Mouse (Mus musculus) layer of hippocampus, adult 18-20 months (tissue): ENCODE measurements around the gene Tmem132d. TPM values are rescaled to one million over a fixed set of nuclear protein-coding genes. Genes with fewer than 3 reads are reported as not detected.
"Not testable (repeated sequence)": the region's sequence is repeated elsewhere in the genome, so short reads cannot be mapped to it uniquely, and the experiment has no call there.

ENCODE experiments used
- DNase-seq, 2 experiments: peaks; one replicate each; pipeline ENCODE4 v3.0.0; 2022; ENCODE audit warnings: low spot score in 2 of 2
- total RNA-seq, 2 experiments: library from RNA; stranded (reverse); gene quantifications; 2 replicates each; pipeline ENCODE4 v1.2.3; 2021

Gene Tmem132d
- total RNA-seq, 2 experiments from 2014 or later: 20.0 to 20.1 TPM

GRCm38 (mm10) chr5:128102556-128102955 lies 330.3 kb downstream of the Tmem132d start:
- DNase-seq: no peak

- DNase-seq: no peak
Measured at GRCm38 (mm10) chr5:128100331-128100730, 332.5 kb downstream of the Tmem132d start.

- no peak for DNase-seq
Measured at GRCm38 (mm10) chr5:128099439-128099838, 333.4 kb downstream of the Tmem132d start.

DNA sequence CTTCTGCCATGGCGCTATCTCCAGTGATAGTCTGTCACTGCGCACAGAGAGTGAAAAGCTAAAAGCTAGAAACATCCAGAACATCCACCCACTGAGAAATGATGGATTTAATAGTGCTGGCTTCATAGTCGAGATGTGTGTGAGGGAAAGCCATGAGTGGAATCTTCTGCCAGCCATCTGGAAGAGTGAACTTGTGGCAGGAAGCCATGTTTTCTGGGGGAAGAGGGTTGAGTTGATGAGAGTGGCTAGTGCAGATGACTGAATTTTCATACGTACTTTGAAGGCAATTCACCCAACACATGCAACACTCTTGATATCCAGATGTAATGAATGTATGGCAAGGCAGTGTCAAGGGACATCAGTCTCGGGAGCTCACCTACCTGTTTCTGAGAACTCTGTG lies 342.3 kb downstream of the Tmem132d start:
- peak; percentile 38 to 45 for DNase-seq

GRCm38 (mm10) chr5:128075456-128075855 lies 357.4 kb downstream of the Tmem132d start:
- DNase-seq: no peak

DNA sequence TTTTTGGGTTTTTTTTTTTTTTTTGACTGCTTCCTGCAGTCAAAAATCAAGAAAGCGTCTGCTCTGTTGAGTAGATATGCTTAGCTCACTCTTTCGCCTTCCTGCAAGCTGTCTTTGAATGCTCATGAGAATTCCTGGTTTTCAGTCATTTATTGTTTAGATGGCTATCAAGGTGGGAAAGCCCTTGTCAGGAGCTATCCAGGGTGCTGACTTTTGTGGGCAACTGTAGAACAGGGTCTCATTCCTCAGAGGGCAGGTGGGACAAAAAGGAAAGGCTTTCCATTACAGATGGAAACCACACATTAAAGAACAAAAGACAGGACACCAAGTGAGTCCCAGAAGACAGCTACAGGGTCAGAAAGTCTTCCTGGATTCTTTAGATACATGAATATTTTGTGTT lies 360.3 kb downstream of the Tmem132d start:
- DNase-seq: no peak

DNA sequence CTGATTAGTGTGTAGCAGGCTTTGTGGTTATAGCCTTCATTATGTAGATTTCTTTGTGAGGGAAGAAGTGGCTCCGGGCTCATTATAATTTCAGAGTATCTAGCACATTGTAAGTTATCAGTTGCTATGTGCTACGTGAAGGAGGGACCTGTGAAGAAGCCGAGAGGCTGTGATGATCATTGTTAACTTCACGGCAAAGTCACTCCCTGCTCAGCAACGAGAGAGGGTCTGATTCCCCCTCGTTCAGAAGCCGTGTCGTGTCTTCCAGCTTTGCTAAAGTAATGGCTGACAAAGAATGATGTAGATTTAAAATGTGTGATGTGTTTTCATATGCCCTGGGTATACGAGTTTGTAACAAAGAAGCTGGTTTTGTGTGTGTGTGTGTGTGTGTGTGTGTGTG lies 391.1 kb downstream of the Tmem132d start:
- no peak for DNase-seq

DNA sequence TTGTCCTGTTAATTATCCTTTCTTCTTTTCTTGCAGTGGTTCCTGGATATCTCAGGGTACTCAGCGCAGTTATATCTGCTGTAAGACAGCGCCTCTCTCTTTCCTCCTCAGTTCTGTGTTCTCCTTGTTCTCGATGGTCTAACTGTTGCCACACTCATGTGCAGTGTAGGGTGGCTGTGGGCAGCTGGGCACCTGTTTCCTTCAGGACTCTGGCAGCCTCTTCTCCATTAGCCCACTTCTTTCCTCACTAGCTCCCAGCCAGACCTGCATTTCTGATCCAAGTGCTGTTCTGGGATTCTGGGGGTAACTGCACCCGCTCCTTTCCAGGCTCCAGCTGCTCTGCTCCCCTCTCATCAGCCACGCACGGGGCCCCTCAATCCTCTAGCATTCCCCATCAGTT lies 392.8 kb downstream of the Tmem132d start:
- no peak for DNase-seq

DNA sequence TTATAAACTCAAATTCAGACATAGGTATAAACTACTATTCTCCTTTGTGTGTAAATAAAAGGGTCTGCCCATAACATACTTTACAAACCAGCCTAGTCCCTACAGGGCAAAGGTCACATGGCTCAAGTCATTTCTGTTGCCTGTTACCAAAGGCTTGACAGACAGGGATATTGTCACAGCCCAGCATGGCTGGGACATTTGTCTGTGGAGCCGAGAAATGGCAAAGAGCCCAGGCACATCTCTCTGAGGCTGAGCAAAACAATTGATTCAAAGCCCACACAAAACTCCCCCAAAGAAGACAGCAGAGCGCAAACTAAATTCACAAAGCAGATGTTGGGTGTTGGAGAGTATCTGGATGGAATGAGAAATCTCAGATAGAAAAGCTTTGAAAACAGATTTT lies 405.8 kb downstream of the Tmem132d start:
- peak; percentile 67 to 84 for DNase-seq

GRCm38 (mm10) chr5:128004666-128005065 lies 428.2 kb downstream of the Tmem132d start:
- DNase-seq: peak in 1 of 2 experiments; percentile 23

- DNase-seq: no peak
Measured at GRCm38 (mm10) chr5:127996526-127997245, 436.2 kb downstream of the Tmem132d start.

DNA sequence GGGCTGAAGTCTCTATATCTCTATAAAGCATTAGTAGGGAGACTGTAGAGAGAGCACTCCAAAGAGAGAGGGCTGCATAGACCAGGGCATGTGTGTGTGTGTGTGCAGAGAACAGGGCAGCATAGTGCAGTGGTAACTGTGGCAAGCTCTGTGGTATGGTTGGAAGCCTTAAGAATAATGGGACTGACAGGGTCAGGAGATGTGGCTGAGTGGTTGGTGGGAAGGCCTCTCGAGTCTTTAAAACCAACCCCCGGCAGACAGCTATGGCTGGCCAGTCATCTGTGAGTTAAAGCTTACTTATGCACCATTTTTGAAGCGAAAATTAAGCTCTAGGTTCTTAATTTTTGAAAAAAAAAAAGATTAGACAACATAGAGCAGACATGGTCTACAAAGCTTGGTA lies 439.4 kb downstream of the Tmem132d start:
- no peak for DNase-seq

DNA sequence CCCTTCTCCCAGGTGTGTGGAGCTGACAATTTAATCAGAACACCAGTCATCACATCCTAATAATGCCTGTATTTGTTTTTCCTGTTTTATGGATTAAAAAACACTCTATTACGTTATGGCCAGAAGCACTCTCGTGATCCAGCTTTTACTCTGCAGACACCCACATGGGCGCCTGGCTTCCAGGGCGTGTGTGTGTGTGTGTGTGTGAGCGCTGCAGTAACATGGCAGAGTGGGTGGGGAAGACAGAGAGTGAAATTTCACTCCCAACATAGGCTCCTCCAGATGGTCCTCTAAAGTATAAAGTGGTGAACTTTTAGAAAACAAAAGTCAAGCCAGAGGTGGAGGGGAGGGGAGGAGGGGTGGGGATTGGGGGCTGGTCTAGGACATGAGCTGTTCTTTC lies 442.1 kb downstream of the Tmem132d start:
- DNase-seq: peak; percentile 4 to 19

DNA sequence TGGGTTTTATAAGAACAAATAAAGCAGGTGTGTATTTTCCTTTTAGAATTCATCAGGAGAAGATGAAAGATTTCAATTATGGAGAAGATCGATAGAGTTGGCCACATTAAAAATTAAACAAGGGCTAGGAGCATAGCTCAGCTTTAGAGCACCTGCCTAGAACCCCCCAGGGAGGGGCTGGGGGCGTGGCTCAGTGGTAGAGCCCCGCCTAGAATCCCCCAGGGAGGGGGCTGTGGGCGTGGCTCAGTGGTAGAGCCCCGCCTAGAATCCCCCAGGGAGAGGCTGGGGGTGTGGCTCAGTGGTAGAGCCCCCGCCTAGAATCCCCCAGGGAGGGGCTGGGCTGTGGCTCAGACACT lies 452.9 kb downstream of the Tmem132d start:
- not testable (repeated sequence) for DNase-seq

DNA sequence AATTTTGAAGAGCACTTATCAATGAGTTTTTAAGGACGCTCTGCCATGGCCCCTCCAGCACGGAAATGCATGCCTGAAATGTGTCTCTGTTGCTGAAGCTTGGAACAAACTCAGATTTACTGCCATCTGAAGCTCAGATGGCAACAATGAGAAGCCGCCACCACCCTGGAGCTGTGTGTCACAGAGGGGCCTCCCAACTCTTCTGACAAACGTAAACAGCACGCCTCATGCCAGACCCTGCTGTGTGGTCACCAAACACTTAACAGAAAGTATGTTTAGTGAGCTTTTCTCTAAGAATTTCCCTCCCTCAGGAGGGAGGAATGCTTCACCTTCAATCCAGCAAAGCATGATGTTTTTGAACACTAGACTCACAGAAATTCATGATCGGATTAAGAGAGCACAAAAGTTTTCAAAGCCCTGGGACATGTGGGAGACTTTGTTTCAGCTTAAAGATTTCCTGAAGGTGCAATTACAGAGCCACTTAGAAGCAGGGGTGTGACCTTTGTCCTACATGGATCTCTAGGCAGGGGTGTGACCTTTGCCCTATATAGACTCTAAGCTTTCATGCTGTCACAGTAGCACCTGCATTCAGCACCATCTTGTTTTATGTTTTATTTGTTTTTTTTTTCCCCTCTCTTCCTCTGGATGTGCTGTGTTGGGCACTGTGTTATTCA lies 453.4 kb downstream of the Tmem132d start:
- DNase-seq: no peak

DNA sequence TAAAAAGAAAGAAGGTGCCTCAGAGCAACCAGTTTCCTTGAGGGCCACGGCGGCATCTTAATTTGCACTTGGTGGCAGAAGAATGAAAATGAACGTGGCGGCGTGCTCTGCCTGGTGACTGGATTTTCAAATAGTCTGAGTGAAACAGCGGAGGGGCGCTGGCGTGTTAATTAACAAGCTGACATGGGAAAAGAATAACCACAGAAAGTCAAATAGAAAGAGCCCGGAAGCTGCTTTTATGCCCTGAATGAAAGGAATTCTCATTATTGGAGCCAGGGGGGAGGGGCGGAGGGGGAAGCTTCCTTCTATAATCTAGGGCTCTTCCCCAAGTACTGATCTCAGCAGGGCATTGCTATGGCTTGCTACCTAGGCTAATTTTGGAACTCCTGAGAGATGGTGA lies 456.2 kb downstream of the Tmem132d start:
- peak in 1 of 2 experiments; percentile 23 for DNase-seq

DNA sequence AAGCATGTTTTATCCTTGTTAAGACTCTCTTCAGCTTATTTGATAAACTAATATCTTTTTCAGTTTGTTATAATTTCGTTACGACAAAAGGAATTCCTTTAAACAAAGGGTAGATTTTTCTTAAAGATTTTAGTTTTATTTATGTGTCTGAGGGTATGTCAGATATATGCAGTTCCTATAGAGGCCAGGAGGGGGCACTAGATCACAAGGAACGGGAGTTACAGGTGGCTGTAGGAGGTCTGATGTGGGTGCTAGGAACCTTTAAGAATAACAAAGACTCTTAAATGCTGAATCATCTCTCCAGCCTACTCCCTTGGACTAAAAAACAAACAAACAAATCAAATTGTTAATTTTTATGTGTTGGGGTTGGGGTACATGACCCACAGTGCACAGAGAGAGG lies 467.2 kb downstream of the Tmem132d start:
- no peak for DNase-seq

DNA sequence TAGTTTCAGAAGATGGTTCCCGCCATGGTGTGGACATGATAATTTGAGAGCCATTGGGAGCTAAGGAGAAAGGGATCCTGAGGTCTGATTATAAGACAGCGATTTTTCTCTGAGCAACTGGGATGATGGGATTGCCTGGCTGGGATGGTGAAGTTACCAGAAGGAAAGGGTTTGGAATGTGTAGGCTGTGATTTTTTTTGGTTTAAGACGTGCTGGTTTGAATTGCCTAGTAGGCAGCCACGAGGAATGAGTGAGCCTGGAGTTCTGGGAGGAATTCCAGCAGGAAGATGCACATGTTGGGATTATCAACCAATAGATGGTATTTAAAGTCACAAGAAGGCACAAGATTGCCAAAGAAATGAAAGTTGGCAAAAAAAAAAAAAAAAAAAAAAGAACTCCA lies 470.2 kb downstream of the Tmem132d start:
- peak; percentile 31 to 53 for DNase-seq

DNA sequence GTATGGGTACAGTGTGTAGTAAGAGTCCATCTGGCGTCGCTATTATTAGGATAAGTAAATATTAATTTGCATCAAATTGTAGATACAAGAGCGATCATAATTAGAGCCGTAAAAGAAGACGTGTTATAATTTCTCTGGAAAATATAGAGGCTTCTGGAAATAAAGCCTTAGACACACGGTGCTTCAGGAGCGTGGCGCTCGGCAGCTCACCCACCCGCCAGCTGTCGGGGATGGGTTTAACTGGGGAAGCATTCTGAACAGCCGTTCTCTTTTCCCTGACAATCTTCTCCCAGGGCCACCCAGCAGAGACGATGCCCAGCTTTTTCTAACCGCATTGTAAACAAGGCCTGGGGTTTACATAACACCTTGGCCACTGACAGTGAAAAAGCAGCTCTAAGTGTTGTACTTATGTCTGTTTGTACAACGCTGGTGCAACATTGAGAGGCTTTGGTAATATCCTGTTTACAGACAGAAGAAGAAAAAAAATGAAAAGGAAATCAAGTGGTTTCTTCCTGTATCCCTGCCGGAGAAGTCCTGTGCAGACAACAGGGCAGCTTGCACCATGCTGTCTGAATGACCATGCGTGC lies 476.3 kb downstream of the Tmem132d start:
- peak; percentile 67 to 81 for DNase-seq

GRCm38 (mm10) chr5:127954231-127954790 lies 478.6 kb downstream of the Tmem132d start:
- DNase-seq: no peak

DNA sequence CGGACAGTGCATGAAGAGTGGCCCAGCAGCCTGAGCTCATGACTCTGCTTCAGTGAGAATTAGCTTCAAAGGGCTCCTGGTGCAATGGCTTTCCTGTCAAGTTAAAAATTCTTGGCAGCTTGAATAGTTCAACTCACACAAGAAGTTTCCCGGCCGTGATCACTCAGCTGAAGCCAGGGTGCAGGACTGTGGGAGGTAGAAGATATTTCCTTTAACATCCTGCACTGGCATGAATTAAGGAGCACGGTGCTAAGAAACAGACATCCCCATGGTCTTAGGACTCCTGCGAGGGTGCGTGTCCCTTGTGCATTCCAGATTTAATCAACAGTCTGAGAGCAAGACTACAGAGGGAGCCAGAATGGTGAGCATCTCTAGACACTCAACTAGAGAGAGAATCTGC lies 480.1 kb downstream of the Tmem132d start:
- DNase-seq: no peak

- no peak for DNase-seq
Measured at GRCm38 (mm10) chr5:127950574-127950973, 482.3 kb downstream of the Tmem132d start.
